Mouse (Mus musculus) cortical plate, adult 2 months (tissue): ENCODE measurements at regions not wholly inside any gene's neighbourhood (a gene's known extent, or its start where the extent isn't known, plus 50 kb on each side); places are given as distances from the start of the nearest gene placed in this dataset.

Experiments
- CTCF ChIP-seq: fragments of 200-500 bp; IDR thresholded peaks from 2 replicates; pipeline ENCODE4 v1.5.1; 2011; ENCODE audit warnings: mild to moderate bottlenecking, control low read depth, low read length; ENCODE audit not compliant: insufficient read depth; ENCODE audit errors: extremely low read depth
- POLR2A ChIP-seq: fragments of 200-500 bp; IDR thresholded peaks from 2 replicates; pipeline ENCODE4 v1.6.1; 2011; ENCODE audit warnings: mild to moderate bottlenecking, low read length, control low read depth; ENCODE audit not compliant: insufficient read depth; ENCODE audit errors: extremely low read depth

GRCm38 (mm10) chr2:8026648-8027047 lies 517.3 kb upstream of the Celf2 start:
- TF ChIP-seq CTCF (no peak), POLR2A (no peak)
